11 mouse cellular contexts compared by ENCODE assay signal in genomic region chr1:78420271-78420670, GRCm38 (mm10).
"Had no signal": no experiment of that assay in that cellular context is flagged by ENCODE, and none has a peak within 500 bp of the region (broad histone marks: within the 10 kb centered on the region; RNA-seq: fewer than 3 reads in every experiment).

No protein-coding gene starts in this region.

- H3K27me3 ChIP-seq: liver, embryonic 15.5 days; lung, embryonic 15.5 days; neural tube, embryonic 13.5 days; neural tube, embryonic 15.5 days; stomach, embryonic 15.5 days had no signal

- H3K4me3 ChIP-seq: liver, embryonic 15.5 days; lung, embryonic 15.5 days; midbrain, embryonic 10.5 days; midbrain, embryonic 12.5 days; myocyte; neural tube, embryonic 13.5 days; neural tube, embryonic 15.5 days; stomach, embryonic 15.5 days had no signal

- H3K9me3 ChIP-seq: liver, embryonic 15.5 days; lung, embryonic 15.5 days; midbrain, embryonic 10.5 days; midbrain, embryonic 12.5 days; neural tube, embryonic 13.5 days; neural tube, embryonic 15.5 days; stomach, embryonic 15.5 days had no signal

- H3K4me2 ChIP-seq: liver, embryonic 15.5 days; lung, embryonic 15.5 days; midbrain, embryonic 12.5 days; neural tube, embryonic 13.5 days; neural tube, embryonic 15.5 days; stomach, embryonic 15.5 days had no signal

- H3K4me1 ChIP-seq: neural tube, embryonic 13.5 days; stomach, embryonic 15.5 days had no signal

- H3K27ac ChIP-seq: liver, embryonic 15.5 days; lung, embryonic 15.5 days; macrophage; midbrain, embryonic 10.5 days; midbrain, embryonic 12.5 days; neural tube, embryonic 13.5 days; neural tube, embryonic 15.5 days; stomach, embryonic 15.5 days; stomach, postnatal 0 days had no signal

- H3K9ac ChIP-seq: liver, embryonic 15.5 days; liver, postnatal 0 days; lung, embryonic 15.5 days; midbrain, embryonic 12.5 days; neural tube, embryonic 13.5 days; neural tube, embryonic 15.5 days; stomach, embryonic 15.5 days had no signal
